Mouse (Mus musculus): ENCODE data around the gene Brd3. TPM values are rescaled to one million over a fixed set of nuclear protein-coding genes. Genes with fewer than 3 reads are reported as not detected.

Gene Brd3
- polyA plus RNA-seq, 1 experiment from 2014 or later = 91.2 TPM

DNA sequence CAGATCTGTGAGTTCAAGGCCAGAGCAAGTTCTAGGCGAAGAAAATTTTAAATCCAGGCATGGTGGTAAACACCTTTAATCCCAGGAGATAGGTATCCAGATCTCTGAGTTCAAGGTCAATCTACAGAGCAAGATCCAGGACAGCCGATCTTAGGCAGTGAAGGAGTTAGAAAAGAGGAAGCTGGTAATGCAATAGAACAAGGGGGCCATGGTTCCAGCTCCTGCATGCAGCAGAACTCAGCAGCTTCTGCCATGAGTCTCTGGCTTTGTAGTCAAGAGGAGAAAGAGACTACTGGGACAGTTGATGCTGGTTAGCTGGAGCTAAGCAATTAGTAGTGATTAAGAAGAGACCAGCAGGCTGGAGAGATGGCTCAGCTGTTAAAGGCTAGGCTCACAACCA, 105.9 kb downstream of the Brd3 start:
- no peaks in the 10 kb centered on the region for H3K9me3 ChIP-seq
- ATAC-seq = no peak
- H3K36me3 ChIP-seq = no peaks in the 10 kb centered on the region; the same call in 1 of the 2 replicates
- no peak overlapping the region for H3K27ac ChIP-seq
- 61% methylated on average over 2 of the region's 2 CpGs for WGBS
- no peaks in the 10 kb centered on the region for H3K27me3 ChIP-seq (replicated peaks)
- H3K4me2 ChIP-seq (replicated peaks) = no peak overlapping the region
- H3K9ac ChIP-seq = no peak overlapping the region
- peaks cover 34% of the 10 kb centered on the region for H3K4me1 ChIP-seq (replicated peaks)
- H3K4me3 ChIP-seq (replicated peaks) = no peak overlapping the region

DNA sequence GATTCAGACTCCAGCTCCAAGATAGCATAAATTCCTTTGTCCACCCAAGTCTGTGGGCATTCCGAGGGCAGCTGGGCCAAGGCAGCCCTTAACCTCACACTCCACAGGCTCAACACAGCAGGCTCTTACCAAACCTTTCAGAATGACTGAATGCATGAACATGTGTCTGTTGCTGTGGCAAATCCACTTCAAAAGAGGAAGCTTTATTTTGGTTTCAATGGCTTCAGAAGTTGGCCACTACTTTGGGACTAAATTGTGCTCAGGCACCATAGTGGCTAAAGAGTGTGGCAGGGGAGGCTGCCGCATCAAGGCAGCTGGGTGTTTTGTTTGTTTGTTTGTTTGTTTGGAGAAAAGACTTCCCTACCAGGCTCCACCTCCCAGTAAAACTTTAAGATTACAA, 107.4 kb downstream of the Brd3 start:
- H3K4me2 ChIP-seq (replicated peaks) = no peak overlapping the region
- peaks cover 33% of the 10 kb centered on the region for H3K4me1 ChIP-seq (replicated peaks)
- H3K9ac ChIP-seq = no peak overlapping the region
- no peak overlapping the region for H3K4me3 ChIP-seq (replicated peaks)
- no peaks in the 10 kb centered on the region for H3K9me3 ChIP-seq
- no peaks in the 10 kb centered on the region; the same call in 1 of the 2 replicates for H3K36me3 ChIP-seq
- 98% methylated on average over 2 of the region's 2 CpGs for WGBS
- H3K27me3 ChIP-seq (replicated peaks) = no peaks in the 10 kb centered on the region
- no peak overlapping the region for H3K27ac ChIP-seq
- no peak for ATAC-seq

DNA sequence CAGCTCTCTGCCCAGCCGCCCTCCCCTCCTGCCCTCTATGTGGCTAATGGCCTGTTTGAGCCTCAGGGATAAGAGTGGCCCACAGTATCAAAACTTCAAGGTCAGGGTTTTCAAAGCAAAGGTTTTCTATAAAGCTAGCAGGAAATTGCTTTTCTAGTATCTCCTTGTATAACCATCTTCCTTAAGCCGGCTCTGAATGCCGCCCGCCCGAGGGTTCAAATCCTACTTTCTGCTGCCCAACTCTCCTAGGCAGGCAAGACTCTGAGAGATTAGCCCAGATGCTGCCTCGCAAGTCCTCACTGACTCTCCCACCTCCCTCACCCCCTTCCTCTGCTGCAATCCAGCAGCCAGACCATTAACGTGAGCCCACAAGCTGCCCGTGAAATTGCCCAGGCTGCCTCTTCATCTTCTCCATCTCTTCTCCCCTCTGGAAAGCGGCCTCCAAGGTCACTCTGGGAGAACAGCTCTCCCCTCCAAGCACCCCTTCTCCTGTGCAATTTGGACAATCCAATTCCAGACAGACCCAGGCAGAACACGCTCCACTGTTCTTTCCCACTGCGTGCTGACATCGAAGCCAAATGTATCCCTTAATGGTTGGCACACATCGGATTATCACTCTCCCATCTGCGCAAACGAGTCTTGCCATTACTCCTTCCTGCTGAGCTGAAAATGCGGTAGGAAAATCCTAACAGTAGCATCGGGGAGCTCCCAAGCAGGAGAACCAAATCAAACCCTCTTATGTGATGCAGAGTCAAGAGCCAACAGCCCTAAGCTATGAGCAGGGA, 110.6 kb downstream of the Brd3 start:
- H3K4me1 ChIP-seq (replicated peaks) = peaks cover 34% of the 10 kb centered on the region
- 70% methylated on average over 17 of the region's 17 CpGs for WGBS
- H3K36me3 ChIP-seq = no peaks in the 10 kb centered on the region; the same call in 1 of the 2 replicates

More for the DNA sequence above, 110.6 kb downstream of the Brd3 start:
- Histone ChIP-seq H3K9me3 (no peaks in the 10 kb centered on the region), H3K27ac (no peak overlapping the region), H3K27me3 (replicated peaks) (no peaks in the 10 kb centered on the region), H3K4me2 (replicated peaks) (no peak overlapping the region), H3K9ac (no peak overlapping the region), H3K4me3 (replicated peaks) (no peak overlapping the region)
- ATAC-seq = no peak

Other genes starting within 250 kb of the Brd3 start
- gene Vav2, start 80.6 kb downstream of the Brd3 start, polyA plus RNA-seq (2015; fragmentation: Nextera tagmentation; extraction: Ambion mirVana) = 5.4 and 6.1 TPM in 2 replicates
- 4.8 and 6.1 TPM in 2 replicates for gene Brd3os, start 65.3 kb downstream of the Brd3 start, polyA plus RNA-seq (2015; fragmentation: Nextera tagmentation; extraction: Ambion mirVana)
- 49.6 and 50.2 TPM in 2 replicates for gene Wdr5, start 7.5 kb upstream of the Brd3 start, polyA plus RNA-seq (2015; fragmentation: Nextera tagmentation; extraction: Ambion mirVana)
- 11.7 and 12.5 TPM in 2 replicates for gene Rxra, start 168.8 kb upstream of the Brd3 start, polyA plus RNA-seq (2015; fragmentation: Nextera tagmentation; extraction: Ambion mirVana)